Mouse (Mus musculus) granulocyte monocyte progenitor cell, adult 5-6 weeks (primary cell): Measurements from ENCODE around the gene Sar1a. TPM values are rescaled to one million over a fixed set of nuclear protein-coding genes. Genes with fewer than 3 reads are reported as not detected.

ENCODE experiments used
- ATAC-seq: replicated peaks from 2 replicates; pipeline ENCODE4 v1.8.0; 2016; ENCODE audit warnings: mild to moderate bottlenecking, moderate TSS enrichment, inconsistent platforms; ENCODE audit not compliant: poor library complexity, severe bottlenecking
- total RNA-seq, 2 experiments: library from RNA; stranded (forward) in 1 of 2; stranded (reverse) in 1 of 2; fragments of 200-712, 200-1000 nt in 1 of 2; fragments of >200 nt in 1 of 2; fragmentation: Nextera tagmentation in 1 of 2; gene quantifications; 2 replicates each; pipeline ENCODE4 v1.2.3; 2014 to 2017

The Sar1a gene
- total RNA-seq, 2 experiments from 2014 or later: 79.8 to 88.5 TPM

DNA sequence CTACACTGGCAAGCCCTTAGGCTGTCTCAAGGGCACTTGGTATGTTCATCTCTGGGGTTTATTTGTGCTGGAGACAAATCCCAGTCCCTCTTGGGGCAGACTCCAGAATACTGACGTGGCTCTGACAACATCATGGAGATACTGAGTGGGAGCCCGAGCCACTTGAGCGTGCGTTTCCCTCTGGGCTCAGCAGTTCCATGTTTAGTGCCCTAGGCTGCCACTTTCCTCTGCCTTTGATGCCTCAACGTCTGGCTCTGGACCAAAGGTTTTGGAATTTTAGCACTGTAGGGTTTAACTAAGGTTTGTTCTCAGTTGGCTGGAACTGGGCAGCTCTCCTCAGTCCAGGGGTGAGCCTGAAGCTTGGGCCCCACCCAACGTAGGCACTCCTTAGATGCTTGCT is 43.2 kb downstream of the Sar1a start:
- no peak for ATAC-seq

DNA sequence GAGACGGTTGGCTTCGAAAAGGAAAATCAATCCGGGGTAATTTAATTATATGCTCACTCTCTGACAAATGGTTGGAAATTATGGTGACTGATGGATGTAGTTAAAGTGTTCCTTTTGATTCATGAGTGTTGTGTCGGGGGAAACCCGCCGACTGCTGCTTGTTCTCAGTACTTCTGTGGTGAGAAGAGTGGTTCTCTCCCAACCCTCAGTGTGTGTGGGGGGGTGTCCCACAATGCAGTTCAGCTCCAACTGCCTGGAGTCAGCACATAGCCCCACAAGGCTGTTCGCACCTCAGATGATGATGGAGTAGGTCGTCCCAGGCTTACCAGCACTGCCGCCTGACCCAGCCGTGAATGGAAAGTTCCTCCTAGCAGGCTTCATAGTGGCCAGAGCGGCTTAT is 49.1 kb downstream of the Sar1a start:
- ATAC-seq: no peak

DNA sequence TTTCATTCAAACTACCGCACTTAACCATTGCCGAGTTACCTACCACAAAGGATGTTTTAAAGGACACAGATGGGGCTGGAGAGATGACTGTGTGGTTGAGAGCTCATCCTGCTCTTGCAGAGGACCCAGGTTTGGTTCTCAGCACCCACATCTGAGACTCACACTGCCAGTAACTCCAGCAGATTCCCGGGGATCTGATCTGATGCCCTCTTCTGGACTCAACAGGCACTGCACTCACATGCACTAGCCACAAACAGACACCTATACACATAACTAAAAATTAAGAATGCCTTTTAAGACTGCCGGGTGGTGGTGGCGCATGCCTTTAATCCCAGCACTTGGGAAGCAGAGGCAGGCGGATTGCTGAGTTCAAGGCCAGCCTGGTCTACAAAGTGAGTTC is 50.1 kb downstream of the Sar1a start:
- ATAC-seq: no peak

DNA sequence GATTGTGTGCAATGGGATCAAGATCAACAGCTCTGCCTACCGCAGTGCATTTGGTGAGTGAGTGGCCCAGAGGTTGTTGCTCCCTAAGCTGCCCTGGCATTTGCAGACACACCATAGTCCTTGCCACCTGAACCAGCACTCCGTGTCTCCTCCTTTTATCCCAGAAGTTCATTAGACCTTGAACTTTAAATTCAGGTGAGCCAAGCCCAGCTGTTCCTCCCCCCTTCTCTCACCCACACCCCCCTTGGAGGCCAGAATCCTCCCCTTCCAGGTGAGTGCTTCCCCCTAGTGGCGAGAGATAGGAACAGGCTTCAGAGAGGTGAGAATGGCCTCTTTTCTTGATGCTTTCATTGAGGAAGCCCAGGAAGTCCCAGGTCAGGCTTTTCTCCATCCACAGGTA is 54.3 kb downstream of the Sar1a start:
- peak; percentile 68 for ATAC-seq

DNA sequence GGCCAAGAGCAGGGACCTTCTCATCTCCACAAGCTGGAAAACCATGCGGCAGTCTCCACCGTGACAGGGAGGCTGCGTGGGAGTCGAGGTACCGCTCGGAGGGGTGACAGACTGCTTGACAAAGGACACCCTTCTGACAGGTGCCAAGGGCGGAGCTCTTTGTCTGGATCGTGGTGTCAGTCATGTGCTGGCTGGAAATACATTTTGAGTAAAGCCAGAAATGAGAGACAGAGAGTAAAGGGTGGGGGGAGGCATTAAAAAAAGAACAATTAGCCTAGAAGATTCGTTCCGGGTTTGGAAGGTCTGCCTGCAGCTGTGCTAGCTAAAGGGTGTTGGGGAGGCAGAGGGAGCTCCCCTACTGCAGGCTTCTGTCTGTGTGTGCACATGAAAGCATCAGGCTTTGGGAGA is 56.6 kb downstream of the Sar1a start:
- no peak for ATAC-seq

DNA sequence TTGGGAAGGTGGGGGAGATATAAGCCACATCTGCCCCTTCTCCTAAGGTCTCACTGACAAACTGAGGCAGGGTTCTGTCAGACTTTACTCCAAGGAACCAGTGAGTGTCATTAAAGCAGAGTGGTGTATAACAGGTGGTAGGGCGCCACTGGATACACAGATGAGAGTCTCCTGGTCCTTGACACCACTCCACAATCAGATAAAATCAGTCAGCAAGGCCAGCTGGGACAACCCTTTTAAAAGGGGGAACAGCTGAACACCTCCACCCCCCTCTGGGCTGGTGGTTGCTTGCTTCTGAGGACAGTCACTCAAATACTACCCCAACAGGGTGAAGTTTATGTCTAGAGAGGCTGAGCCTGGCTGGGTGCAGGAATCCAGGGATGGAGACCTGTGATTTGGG is 57.4 kb downstream of the Sar1a start:
- no peak for ATAC-seq

DNA sequence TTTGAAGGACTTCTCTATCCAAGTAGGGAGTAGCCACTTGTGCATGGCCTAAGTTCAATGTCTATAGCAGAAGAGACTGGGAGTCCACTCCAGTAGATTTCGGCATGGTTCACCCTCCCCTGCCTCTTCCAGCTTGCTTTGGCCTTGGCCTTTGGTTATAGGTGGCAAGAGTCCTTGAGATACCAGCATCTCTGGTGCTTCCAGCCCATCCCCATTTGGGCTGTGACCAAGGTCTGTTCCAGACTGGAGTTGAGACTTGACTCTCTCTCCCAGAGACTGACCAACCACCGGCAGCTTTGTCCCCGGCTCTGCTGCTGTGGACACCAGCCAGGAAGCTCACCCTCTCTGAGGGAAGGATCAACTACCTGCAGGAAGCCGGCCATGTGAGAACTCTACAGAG is 58.0 kb downstream of the Sar1a start:
- no peak for ATAC-seq

DNA sequence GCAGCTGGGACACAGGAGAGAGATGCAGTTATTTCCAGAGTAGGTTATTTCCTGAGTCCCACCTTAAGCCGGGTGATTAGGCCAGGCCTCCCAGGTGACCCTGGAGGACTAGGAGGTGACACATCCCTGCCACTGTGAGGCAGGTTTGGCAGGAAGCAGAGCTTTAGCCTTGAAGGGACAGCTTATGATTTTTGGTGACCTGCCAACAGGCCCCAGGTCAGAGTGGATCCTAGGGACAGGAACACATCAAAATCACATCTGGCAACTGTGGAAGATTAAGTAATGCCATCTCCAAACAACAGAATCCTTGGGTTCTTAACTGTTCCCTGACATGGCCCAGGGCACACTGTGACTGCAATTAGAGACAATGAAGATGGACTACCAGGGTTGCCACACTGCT is 61.2 kb downstream of the Sar1a start:
- ATAC-seq: no peak

DNA sequence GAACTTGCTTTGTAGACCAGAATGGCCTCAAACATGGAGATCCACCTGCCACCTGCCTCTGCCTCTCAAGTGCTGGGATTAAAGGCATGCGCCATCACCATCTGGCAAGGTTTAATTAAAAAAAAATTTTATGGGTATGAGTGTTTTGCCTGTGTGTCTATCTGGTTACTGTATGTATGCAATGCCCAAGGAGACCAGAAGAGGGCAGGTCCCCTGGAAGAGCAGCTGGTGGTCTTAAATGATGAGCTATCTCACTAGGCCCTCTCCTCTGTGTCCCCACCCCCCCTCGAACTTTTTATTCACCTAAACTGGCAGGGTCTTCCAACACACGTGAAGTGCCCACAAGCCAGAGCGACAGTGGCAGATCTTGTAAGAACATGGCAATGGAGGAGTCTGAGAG is 61.8 kb downstream of the Sar1a start:
- no peak for ATAC-seq

DNA sequence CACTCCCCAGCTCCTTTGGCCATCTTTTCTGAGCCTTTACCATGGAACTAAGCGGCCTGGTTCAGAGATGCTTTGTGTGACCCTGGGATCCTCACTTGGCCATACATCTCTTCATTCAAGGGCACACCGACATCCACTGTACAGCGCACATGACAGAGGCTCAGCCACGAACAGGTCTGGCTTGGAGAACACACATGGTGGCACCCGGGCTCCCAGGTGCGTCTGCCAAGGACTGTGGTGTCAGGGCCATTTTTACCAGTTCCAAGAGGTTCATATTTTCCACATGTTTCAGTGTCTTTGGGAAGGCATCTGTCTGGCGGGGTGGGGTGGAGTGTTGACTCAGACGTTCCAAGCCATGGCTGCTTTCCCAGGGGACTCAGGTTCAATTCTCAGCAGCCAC is 62.2 kb downstream of the Sar1a start:
- no peak for ATAC-seq

Other genes with a start within 250 kb of the Sar1a start
- 175 and 185 TPM in 2 replicates for gene Eif4ebp2, start 227.6 kb upstream of the Sar1a start, total RNA-seq (2014; fragmentation: Nextera tagmentation)
- gene Eif4ebp2, start 227.6 kb upstream of the Sar1a start, total RNA-seq (2017): 11.8 and 14.0 TPM in 2 replicates
- 6.6 and 11.5 TPM in 2 replicates for gene Lrrc20, start 204.5 kb upstream of the Sar1a start, total RNA-seq (2014; fragmentation: Nextera tagmentation)
- 4.8 and 5.6 TPM in 2 replicates for gene Lrrc20, start 204.5 kb upstream of the Sar1a start, total RNA-seq (2017)
- not detected in 2 replicates for gene Npffr1, start 84.8 kb upstream of the Sar1a start, total RNA-seq (2014; fragmentation: Nextera tagmentation)
- gene Npffr1, start 84.8 kb upstream of the Sar1a start, total RNA-seq (2017): not detected in 2 replicates
- gene Ppa1, start 31.7 kb upstream of the Sar1a start, total RNA-seq (2014; fragmentation: Nextera tagmentation): 67.1 and 84.1 TPM in 2 replicates
- gene Ppa1, start 31.7 kb upstream of the Sar1a start, total RNA-seq (2017): 169 and 176 TPM in 2 replicates
- 14.7 and 19.2 TPM in 2 replicates for gene Tysnd1, start 15.2 kb downstream of the Sar1a start, total RNA-seq (2014; fragmentation: Nextera tagmentation)
- gene Tysnd1, start 15.2 kb downstream of the Sar1a start, total RNA-seq (2017): 20.3 and 24.8 TPM in 2 replicates
- gene Aifm2, start 35.0 kb downstream of the Sar1a start, total RNA-seq (2014; fragmentation: Nextera tagmentation): 5.0 and 9.0 TPM in 2 replicates
- gene Aifm2, start 35.0 kb downstream of the Sar1a start, total RNA-seq (2017): 6.5 and 6.6 TPM in 2 replicates
- gene H2afy2, start 103.8 kb downstream of the Sar1a start, total RNA-seq (2014; fragmentation: Nextera tagmentation): 1.9 and 2.5 TPM in 2 replicates
- 1.1 and 1.6 TPM in 2 replicates for gene H2afy2, start 103.8 kb downstream of the Sar1a start, total RNA-seq (2017)